Mouse (Mus musculus) brain, embryonic 14.5 days (tissue): ENCODE results near the gene Nln. TPM values are rescaled to one million over a fixed set of nuclear protein-coding genes. Genes with fewer than 3 reads are reported as not detected.

Experiments
- DNase-seq: peaks from one replicate; pipeline ENCODE4 v3.0.0-alpha.2; 2011; ENCODE audit warnings: low read depth
- CTCF ChIP-seq: fragments of 200-500 bp; IDR thresholded peaks from 2 replicates; pipeline ENCODE4 v1.5.1; 2012; ENCODE audit warnings: inconsistent platforms, mild to moderate bottlenecking, moderate library complexity, borderline replicate concordance; ENCODE audit not compliant: insufficient read depth, insufficient read length; ENCODE audit errors: extremely low read depth
- POLR2A ChIP-seq: fragments of 200-500 bp; IDR thresholded peaks from 2 replicates; pipeline ENCODE4 v1.6.1; 2012; ENCODE audit warnings: mild to moderate bottlenecking, inconsistent platforms, borderline replicate concordance; ENCODE audit not compliant: poor library complexity, insufficient read depth, insufficient read length, severe bottlenecking; ENCODE audit errors: extremely low read depth
- polyA plus RNA-seq: library from polyadenylated mRNA; depleted of rRNA; stranded (reverse); fragments of >200 nt; gene quantifications from 2 replicates; pipeline ENCODE4 v1.2.3, GENCODE M21; 2012

Nln gene
- polyA plus RNA-seq, 1 experiment = 35.3 TPM

- no peak for DNase-seq
- no peak for TF ChIP-seq CTCF
- no peak for TF ChIP-seq POLR2A
Observed at GRCm38 (mm10) chr13:104052271-104052753, 57.1 kb downstream of the Nln start.

- peak; percentile 79 for DNase-seq
- TF ChIP-seq POLR2A = no peak
- TF ChIP-seq CTCF = peak; percentile 25; the same call in 1 of the 2 replicates
Observed at GRCm38 (mm10) chr13:104048835-104049234, 60.6 kb downstream of the Nln start.

- DNase-seq = no peak
- TF ChIP-seq CTCF (no peak), POLR2A (no peak)
Observed at GRCm38 (mm10) chr13:104045108-104045507, 64.3 kb downstream of the Nln start.

GRCm38 (mm10) chr13:104044332-104044731 is 65.1 kb downstream of the Nln start:
- TF ChIP-seq POLR2A = no peak
- no peak for TF ChIP-seq CTCF

GRCm38 (mm10) chr13:104042738-104043137 is 66.7 kb downstream of the Nln start:
- TF ChIP-seq CTCF (no peak), POLR2A (no peak)
- no peak for DNase-seq

More at GRCm38 (mm10) chr13:104044332-104044731, 65.1 kb downstream of the Nln start:
- DNase-seq = no peak

GRCm38 (mm10) chr13:104041481-104041880 is 67.9 kb downstream of the Nln start:
- no peak for DNase-seq
- TF ChIP-seq POLR2A (no peak), CTCF (no peak)

- no peak for DNase-seq
- no peak for TF ChIP-seq POLR2A
- TF ChIP-seq CTCF = no peak
Observed at GRCm38 (mm10) chr13:104040950-104041349, 68.5 kb downstream of the Nln start.

- DNase-seq = peak; percentile 81
- TF ChIP-seq POLR2A (no peak), CTCF (no peak)
Observed at GRCm38 (mm10) chr13:104039861-104040260, 69.6 kb downstream of the Nln start.

GRCm38 (mm10) chr13:104038891-104039290 is 70.5 kb downstream of the Nln start:
- TF ChIP-seq POLR2A (no peak), CTCF (no peak)
- DNase-seq = no peak

GRCm38 (mm10) chr13:104038358-104038757 is 71.1 kb downstream of the Nln start:
- DNase-seq = peak; percentile 87
- TF ChIP-seq CTCF (no peak), POLR2A (no peak)

GRCm38 (mm10) chr13:104037531-104038290 is 71.7 kb downstream of the Nln start:
- DNase-seq = no peak
- TF ChIP-seq CTCF (no peak), POLR2A (no peak)

- TF ChIP-seq CTCF = no peak
- no peak for TF ChIP-seq POLR2A
- peak; percentile 89 for DNase-seq
Observed at GRCm38 (mm10) chr13:104036494-104037290, 72.7 kb downstream of the Nln start.

- DNase-seq = peak; percentile 68
- TF ChIP-seq POLR2A = no peak
- TF ChIP-seq CTCF = no peak
Observed at GRCm38 (mm10) chr13:104035651-104036050, 73.8 kb downstream of the Nln start.
